Mouse (Mus musculus): ENCODE measurements around the gene Slc39a11.

DNA sequence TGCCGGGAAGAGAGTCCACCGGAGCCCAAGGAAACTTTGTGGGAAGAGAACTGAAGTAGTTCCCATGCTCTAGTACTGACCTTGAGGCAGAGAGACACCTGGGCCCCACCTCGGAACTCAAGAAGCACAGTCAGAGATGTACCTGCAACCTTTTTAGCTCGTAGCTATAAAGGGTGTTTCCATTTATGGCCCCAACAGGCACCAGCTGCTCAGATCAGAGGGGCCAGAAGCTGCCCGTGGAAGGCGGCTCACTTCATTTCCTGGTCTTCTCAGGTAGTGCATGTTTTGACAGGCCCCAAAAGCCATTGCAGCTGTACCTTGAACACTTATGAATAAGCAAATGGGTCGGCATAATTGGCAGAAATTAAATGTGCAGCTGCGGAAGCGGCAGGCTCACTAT lies 271.0 kb downstream of the Slc39a11 start:
- no peak for TF ChIP-seq GATA1 (IDR thresholded peaks at IDR 0.05; ENCODE audit: low read length)
- TF ChIP-seq TAL1 (IDR thresholded peaks at IDR 0.05; ENCODE audit: low read length): no peak
